29 mouse cellular contexts compared by ENCODE assay signal in genomic region chr5:121518983-121519382, GRCm38 (mm10). TPM values are rescaled to one million over a fixed set of nuclear protein-coding genes. Genes with fewer than 3 reads are reported as not detected.
"Had no signal": no experiment of that assay in that cellular context is flagged by ENCODE, and none has a peak within 500 bp of the region (broad histone marks: within the 10 kb centered on the region; RNA-seq: fewer than 3 reads in every experiment).

No protein-coding gene starts in this region.

- H3K27ac ChIP-seq: liver, embryonic 13.5 days; liver, embryonic 15.5 days; lung, embryonic 15.5 days; macrophage; midbrain, embryonic 10.5 days; midbrain, embryonic 12.5 days; neural tube, embryonic 13.5 days; neural tube, embryonic 15.5 days; stomach, embryonic 15.5 days; stomach, postnatal 0 days had no signal

- DNase-seq: liver, embryonic 13.5 days; lung, adult 2 months; lung, postnatal 14 days; lung, postnatal 36 days; midbrain, embryonic 14.5 days; retina, postnatal 1 day; right cerebral cortex, adult 18-20 months; right cerebral cortex, postnatal 25 days; right cerebral cortex, postnatal 4 days; spleen, adult 18-20 months; thymus, adult 2 months; thymus, postnatal 25 days had no signal

- H3K4me3 ChIP-seq: liver, embryonic 13.5 days; liver, embryonic 15.5 days; lung, embryonic 15.5 days; midbrain, embryonic 10.5 days; midbrain, embryonic 12.5 days; myocyte; neural tube, embryonic 13.5 days; neural tube, embryonic 15.5 days; stomach, embryonic 15.5 days had no signal

- H3K27me3 ChIP-seq: liver, embryonic 13.5 days; liver, embryonic 15.5 days; lung, embryonic 15.5 days; midbrain, embryonic 12.5 days; neural tube, embryonic 13.5 days; neural tube, embryonic 15.5 days; stomach, embryonic 15.5 days had no signal

- ATAC-seq: lung, postnatal 0 days; midbrain, embryonic 16.5 days had no signal

- H3K4me1 ChIP-seq: liver, embryonic 13.5 days; liver, embryonic 15.5 days; lung, embryonic 15.5 days; midbrain, embryonic 10.5 days; midbrain, embryonic 12.5 days; neural tube, embryonic 13.5 days; neural tube, embryonic 15.5 days; stomach, embryonic 15.5 days had no signal

RNA-seq across cellular contexts. Expression of gene Adam1b, which starts 15.7 kb away (rescaled TPM):
- polyA plus RNA-seq: liver, embryonic 13.5 days; liver, embryonic 15.5 days; liver, postnatal 0 days; lung, adult 2 months; lung, embryonic 15.5 days; macrophage; midbrain, embryonic 10.5 days; midbrain, embryonic 12.5 days; midbrain, embryonic 16.5 days; neural tube, embryonic 11.5 days; neural tube, embryonic 13.5 days; neural tube, embryonic 15.5 days; small intestine, adult 2 months; stomach, postnatal 0 days; thymus, adult 2 months; urinary bladder, adult 2 months had no signal

RNA-seq across cellular contexts. Expression of gene Gm42878, which starts 26.3 kb away (rescaled TPM):
- total RNA-seq: megakaryocyte-erythroid progenitor cell, adult 5-6 weeks had no signal
- polyA plus RNA-seq: liver, embryonic 13.5 days; liver, embryonic 15.5 days; liver, postnatal 0 days; lung, embryonic 15.5 days; lung, postnatal 0 days; midbrain, embryonic 10.5 days; midbrain, embryonic 12.5 days; midbrain, embryonic 14.5 days; midbrain, embryonic 16.5 days; neural tube, embryonic 11.5 days; neural tube, embryonic 13.5 days; neural tube, embryonic 15.5 days; small intestine, adult 2 months; stomach, embryonic 15.5 days; stomach, postnatal 0 days; thymus, adult 2 months had no signal
